ENCODE assay signal across 9 mouse cellular contexts in the genomic region with DNA sequence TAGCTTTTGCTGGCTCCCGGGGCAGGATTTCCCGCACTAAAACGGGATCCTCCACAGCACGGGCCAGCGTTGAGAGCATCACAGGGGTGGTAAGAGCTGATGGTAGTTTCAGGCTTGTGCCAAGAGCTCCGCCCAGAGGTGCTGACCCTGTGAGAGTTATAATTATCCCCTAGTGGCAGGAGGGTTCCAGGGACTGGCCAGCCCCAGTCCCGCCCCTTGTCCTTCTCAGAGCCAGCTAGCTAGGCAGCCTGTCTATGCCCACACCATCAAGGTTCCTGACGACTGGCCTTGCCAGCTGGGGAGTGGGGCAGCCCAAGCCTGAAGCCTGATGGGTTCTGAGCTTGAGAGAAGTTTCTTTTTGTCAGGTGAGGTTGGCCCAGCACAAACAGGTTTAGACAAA. TPM values are rescaled to one million over a fixed set of nuclear protein-coding genes. Genes with fewer than 3 reads are reported as not detected.
DNase-seq lines count a peak whose midpoint lies in the region; ATAC-seq and TF ChIP-seq lines count a peak whose summit lies in the region.
"Had no signal": no experiment of that assay in that cellular context is flagged by ENCODE, and none has a peak within 500 bp of the region (broad histone marks: within the 10 kb centered on the region; RNA-seq: fewer than 3 reads in every experiment).

No protein-coding gene starts in this region.

- peak overlapping the region; percentile 75 for H3K9ac ChIP-seq in heart, embryonic 13.5 days
- H3K9ac ChIP-seq in liver, adult 2 months (ENCODE audit: low read depth, low read length), result no peak overlapping the region
- H3K9ac ChIP-seq: neural tube, embryonic 12.5 days had no signal

- peaks cover 3% of the 10 kb centered on the region; the same call in 1 of the 2 replicates for H3K79me2 ChIP-seq in liver, adult 2 months (ENCODE audit: control insufficient read depth, insufficient read depth, low read length)

- intact Hi-C loops in gastrocnemius, adult 2 months (cut with DNase I), result loop anchor here (10.0 kb wide), 1 partner anchor 644 kb away; a partner anchor contains a TSS

- H3K9me3 ChIP-seq in heart, embryonic 13.5 days, result no peaks in the 10 kb centered on the region
- H3K9me3 ChIP-seq: neural tube, embryonic 12.5 days had no signal

- peaks cover 66% of the 10 kb centered on the region for H3K4me1 ChIP-seq in heart, embryonic 13.5 days
- peaks cover 18% of the 10 kb centered on the region for H3K4me1 ChIP-seq in liver, adult 2 months (ENCODE audit: control insufficient read depth, insufficient read depth, low read length)
- H3K4me1 ChIP-seq in cerebellum, adult 2 months (ENCODE audit: control insufficient read depth, insufficient read depth, low read length), result no peaks in the 10 kb centered on the region

- ATAC-seq in heart, embryonic 13.5 days (ENCODE audit: extremely low read depth, insufficient number of reproducible peaks, low FRiP score, low TSS enrichment), result no peak
- ATAC-seq in frontal cortex, adult (ENCODE audit: low TSS enrichment), result no peak

- peak; percentile 31 for TF ChIP-seq CTCF in gastrocnemius, adult 2 months (IDR thresholded peaks at IDR 0.05)
- no peak for TF ChIP-seq CTCF in liver, adult 2 months (IDR thresholded peaks at IDR 0.05; ENCODE audit: low read depth, low read length)
- no peak for TF ChIP-seq CTCF in cerebellum, adult 2 months (IDR thresholded peaks at IDR 0.05; ENCODE audit: borderline replicate concordance, insufficient read depth, low read depth, low read length)

- peaks cover 11% of the 10 kb centered on the region for H3K27me3 ChIP-seq in heart, embryonic 13.5 days (replicated peaks)
- H3K27me3 ChIP-seq in liver, adult 2 months (ENCODE audit: control insufficient read depth, insufficient read depth, low read length), result no peaks in the 10 kb centered on the region
- no peaks in the 10 kb centered on the region for H3K27me3 ChIP-seq in cerebellum, adult 2 months (ENCODE audit: control insufficient read depth, insufficient read depth, low read length)

- peak overlapping the region; percentile 76 for H3K4me2 ChIP-seq in heart, embryonic 13.5 days

- WGBS in heart, embryonic 13.5 days, result 8% methylated on average over 8 of the region's 8 CpGs
- WGBS in liver, adult 2 months, result 25% methylated on average over 8 of the region's 8 CpGs
- WGBS in cerebellum, adult 2 months, result 13% methylated on average over 8 of the region's 8 CpGs

- TF ChIP-seq POLR2A in liver, adult 2 months (IDR thresholded peaks at IDR 0.05; ENCODE audit: extremely low read depth, insufficient read depth, low read length), result no peak
- TF ChIP-seq POLR2A in cerebellum, adult 2 months (IDR thresholded peaks at IDR 0.05; ENCODE audit: borderline replicate concordance, insufficient read depth, low read length), result no peak

- DNase-seq in gastrocnemius, adult 2 months, result peak; percentile 88
- DNase-seq in gastrocnemius, postnatal 4 days (ENCODE audit: low spot score in 2 of 2), result no peak
- peak; percentile 83 for DNase-seq in adrenal gland, postnatal 10 days
- DNase-seq in liver, adult 2 months (ENCODE audit: extremely low read depth, low read depth, low spot score), result peak; percentile 33
- DNase-seq in right cerebral cortex, adult 2 months (ENCODE audit: low spot score in 2 of 2), result no peak
- DNase-seq in cerebellum, adult 2 months, result no peak

- peak overlapping the region; percentile 92 for H3K27ac ChIP-seq in gastrocnemius, adult 2 months
- H3K27ac ChIP-seq in heart, embryonic 13.5 days (replicated peaks), result peak overlapping the region; percentile 82
- peak overlapping the region; percentile 20; the same call in 1 of the 2 replicates for H3K27ac ChIP-seq in liver, adult 2 months (replicated peaks; ENCODE audit: insufficient read depth, low read depth, low read length)
- no peak overlapping the region for H3K27ac ChIP-seq in cerebellum, adult 2 months (ENCODE audit: insufficient read depth, low read length)
- H3K27ac ChIP-seq: neural tube, embryonic 12.5 days had no signal

- peaks cover 35% of the 10 kb centered on the region for H3K36me3 ChIP-seq in heart, embryonic 13.5 days
- H3K36me3 ChIP-seq in liver, adult 2 months (ENCODE audit: control insufficient read depth, insufficient read depth, low read length), result peaks cover 2% of the 10 kb centered on the region; the same call in 1 of the 2 replicates

- H3K4me3 ChIP-seq in gastrocnemius, adult 2 months, result peak overlapping the region; percentile 75
- H3K4me3 ChIP-seq in heart, embryonic 13.5 days, result peak overlapping the region; percentile 48; the same call in 1 of the 2 replicates
- H3K4me3 ChIP-seq in liver, adult 2 months (ENCODE audit: insufficient read depth, low read depth, low read length), result no peak overlapping the region
- no peak overlapping the region for H3K4me3 ChIP-seq in cerebellum, adult 2 months (replicated peaks; ENCODE audit: insufficient read depth, low read depth, low read length)
- H3K4me3 ChIP-seq: neural tube, embryonic 12.5 days had no signal

RNA-seq across cellular contexts. Expression of a gene that starts 1.7 kb away (rescaled TPM):
- total RNA-seq in gastrocnemius, adult 2 months (2021), result 100 to 1,000 TPM; 181 to 246 TPM
- 100 to 1,000 TPM; 114 to 119 TPM for total RNA-seq in gastrocnemius, postnatal 4 days (2021)
- total RNA-seq in adrenal gland, postnatal 10 days (2021), result 10 to 100 TPM; 25.3 to 39.6 TPM
- polyA plus RNA-seq in heart, embryonic 13.5 days (2015; fragmentation: Nextera tagmentation; extraction: Ambion mirVana), result 116 and 121 TPM in 2 replicates
- total RNA-seq in liver, adult 2 months (2014; rRNA removed), result 0.55 and 0.74 TPM in 2 replicates
- 6.4 and 11.1 TPM in 2 replicates for polyA plus RNA-seq in liver, adult 2 months (2012; rRNA removed)
- 9.0 and 10.1 TPM in 2 replicates for polyA plus RNA-seq in cerebellum, adult 2 months (2012; rRNA removed)

RNA-seq across cellular contexts. Expression of a gene that starts 18.7 kb away (rescaled TPM):
- 10 to 100 TPM; 12.4 to 14.4 TPM for total RNA-seq in gastrocnemius, adult 2 months (2021)
- 10 to 100 TPM; 41.8 to 44.4 TPM for total RNA-seq in gastrocnemius, postnatal 4 days (2021)
- total RNA-seq in adrenal gland, postnatal 10 days (2021), result 10 to 100 TPM; 51.6 to 54.8 TPM
- 94.7 and 106 TPM in 2 replicates for polyA plus RNA-seq in heart, embryonic 13.5 days (2015; fragmentation: Nextera tagmentation; extraction: Ambion mirVana)
- 13.1 and 17.8 TPM in 2 replicates for total RNA-seq in liver, adult 2 months (2014; rRNA removed)
- 25.3 and 31.9 TPM in 2 replicates for polyA plus RNA-seq in liver, adult 2 months (2012; rRNA removed)
- 69.1 and 74.7 TPM in 2 replicates for polyA plus RNA-seq in cerebellum, adult 2 months (2012; rRNA removed)

RNA-seq across cellular contexts. Expression of a gene that starts 41.1 kb away (rescaled TPM):
- not detected for total RNA-seq in gastrocnemius, adult 2 months (2021)
- not detected for total RNA-seq in gastrocnemius, postnatal 4 days (2021)
- not detected for total RNA-seq in adrenal gland, postnatal 10 days (2021)
- polyA plus RNA-seq in heart, embryonic 13.5 days (2015; fragmentation: Nextera tagmentation; extraction: Ambion mirVana), result 0.11 and 0.23 TPM in 2 replicates
- under 0.01 and 0.07 TPM in 2 replicates for total RNA-seq in liver, adult 2 months (2014; rRNA removed)
- polyA plus RNA-seq in liver, adult 2 months (2012; rRNA removed), result not detected in 2 replicates
- 0.21 and 0.27 TPM in 2 replicates for polyA plus RNA-seq in cerebellum, adult 2 months (2012; rRNA removed)

Comparison
In these comparisons a context has a peak if more than half of its experiments do, and no peak if none do; other contexts are left out.
1. DNase-seq: peak in gastrocnemius, adult 2 months (single experiment), adrenal gland, postnatal 10 days (single experiment) and liver, adult 2 months (single experiment); none in gastrocnemius, postnatal 4 days (0 of 2), right cerebral cortex, adult 2 months (0 of 2) and cerebellum, adult 2 months (0 of 2).
2. H3K4me3 ChIP-seq: peak in gastrocnemius, adult 2 months (single experiment) and heart, embryonic 13.5 days (single experiment); none in liver, adult 2 months (single experiment) and cerebellum, adult 2 months (single experiment).
3. RNA of a gene that starts 1.7 kb away (total RNA-seq): 181 to 246 TPM in gastrocnemius, adult 2 months, 114 to 119 TPM in gastrocnemius, postnatal 4 days and 25.3 to 39.6 TPM in adrenal gland, postnatal 10 days; 0.55 to 0.74 TPM in liver, adult 2 months; every median in the first group is over 10 times any median in the second.